Mouse (Mus musculus): Measurements from ENCODE around the gene Zfp691. TPM values are rescaled to one million over a fixed set of nuclear protein-coding genes. Genes with fewer than 3 reads are reported as not detected.
A peak's percentile ranks its signal among the peaks of the same experiment; 100 is the strongest.

Gene Zfp691
- total and polyA plus RNA-seq, 3 experiments: 6.7 to 9.9 TPM; not detected in 1

GRCm38 (mm10) chr4:119157891-119158290 is 16.1 kb downstream of the Zfp691 start:
- peaks cover 4 to 8% of the 10 kb centered on the region in 2 experiments; a peak in 3 of 4 replicates for H3K27me3 ChIP-seq (ENCODE audit: control insufficient read depth in 1 of 2, insufficient read depth in 2 of 2, low read length in 2 of 2)
- TF ChIP-seq TCF12 (IDR thresholded peaks at IDR 0.05; ENCODE audit: low read depth, low read length) (no peak), GATA1 (IDR thresholded peaks at IDR 0.05; ENCODE audit: low read depth, low read length) (no peak), NRF1 (IDR thresholded peaks at IDR 0.05; ENCODE audit: insufficient read depth, low read depth, low read length, poor library complexity, severe bottlenecking) (no peak), EP300 (IDR thresholded peaks at IDR 0.05; ENCODE audit: low read depth in 1 of 2, low read length in 2 of 2) (no peak)
- no peak overlapping the region for H3K9ac ChIP-seq (ENCODE audit: control insufficient read depth, low read depth, low read length, poor library complexity, severe bottlenecking)
- no peaks in the 10 kb centered on the region for H3K4me1 ChIP-seq (ENCODE audit: control insufficient read depth in 1 of 2, insufficient read depth in 2 of 2, low read length in 2 of 2)
- H3K79me2 ChIP-seq (ENCODE audit: control insufficient read depth, insufficient read depth, low read length, poor library complexity): no peaks in the 10 kb centered on the region
- no peak overlapping the region for H3K27ac ChIP-seq (ENCODE audit: control insufficient read depth, low read depth, low read length)
- no peak overlapping the region for H3K4me3 ChIP-seq (ENCODE audit: control insufficient read depth in 1 of 2, insufficient read depth in 1 of 2, low read depth in 2 of 2, low read length in 2 of 2)
- no peak for DNase-seq (ENCODE audit: low read depth, low spot score)
- H3K36me3 ChIP-seq (ENCODE audit: control insufficient read depth in 1 of 2, insufficient read depth in 2 of 2, low read length in 2 of 2): no peaks in the 10 kb centered on the region
- H3K9me3 ChIP-seq (replicated peaks; ENCODE audit: insufficient read depth, low read length): no peaks in the 10 kb centered on the region

- no peak overlapping the region for H3K27ac ChIP-seq (ENCODE audit: control insufficient read depth, low read depth, low read length)
- DNase-seq (ENCODE audit: low read depth, low spot score): peak; percentile 81
- H3K4me1 ChIP-seq (ENCODE audit: control insufficient read depth in 1 of 2, insufficient read depth in 2 of 2, low read length in 2 of 2): no peaks in the 10 kb centered on the region
- H3K9ac ChIP-seq (ENCODE audit: control insufficient read depth, low read depth, low read length, poor library complexity, severe bottlenecking): no peak overlapping the region
- H3K9me3 ChIP-seq (replicated peaks; ENCODE audit: insufficient read depth, low read length): no peaks in the 10 kb centered on the region
- H3K79me2 ChIP-seq (ENCODE audit: control insufficient read depth, insufficient read depth, low read length, poor library complexity): no peaks in the 10 kb centered on the region
- no peak overlapping the region for H3K4me3 ChIP-seq (ENCODE audit: control insufficient read depth in 1 of 2, insufficient read depth in 1 of 2, low read depth in 2 of 2, low read length in 2 of 2)
- no peak for TF ChIP-seq GABPA (IDR thresholded peaks at IDR 0.05; ENCODE audit: low read depth, low read length)
- TF ChIP-seq CTCF (IDR thresholded peaks at IDR 0.05 in 2 of 3, conservative IDR thresholded peaks at IDR 0.05 in 1 of 3; ENCODE audit: control insufficient read depth in 1 of 3, insufficient read depth in 1 of 3, low read depth in 2 of 3, low read length in 3 of 3, poor library complexity in 1 of 3, severe bottlenecking in 1 of 3): peak; percentile 70 to 78 (median 72)
- TF ChIP-seq EP300 (IDR thresholded peaks at IDR 0.05; ENCODE audit: low read depth in 1 of 2, low read length in 2 of 2): no peak
- peak; percentile 55 for TF ChIP-seq ZC3H11A (IDR thresholded peaks at IDR 0.05; ENCODE audit: low read depth, low read length)
- no peak for TF ChIP-seq SIN3A (IDR thresholded peaks at IDR 0.05; ENCODE audit: low read length)
- TF ChIP-seq MAX (IDR thresholded peaks at IDR 0.05; ENCODE audit: low read length): no peak
- TF ChIP-seq SMC3 (IDR thresholded peaks at IDR 0.05; ENCODE audit: low read depth, low read length): peak; percentile 68
- TF ChIP-seq GATA1 (IDR thresholded peaks at IDR 0.05; ENCODE audit: low read depth, low read length): peak; percentile 17; the same call in 1 of the 2 replicates
- TF ChIP-seq RAD21 (IDR thresholded peaks at IDR 0.05; ENCODE audit: low read depth, low read length): peak; percentile 63
- TF ChIP-seq MYB (IDR thresholded peaks at IDR 0.05; ENCODE audit: low read depth, low read length): no peak
- peaks cover 5 to 8% of the 10 kb centered on the region in 2 experiments; a peak in 3 of 4 replicates for H3K27me3 ChIP-seq (ENCODE audit: control insufficient read depth in 1 of 2, insufficient read depth in 2 of 2, low read length in 2 of 2)
- no peaks in the 10 kb centered on the region for H3K36me3 ChIP-seq (ENCODE audit: control insufficient read depth in 1 of 2, insufficient read depth in 2 of 2, low read length in 2 of 2)
Measured at GRCm38 (mm10) chr4:119157186-119157585, 16.8 kb downstream of the Zfp691 start.

- H3K79me2 ChIP-seq (ENCODE audit: control insufficient read depth, insufficient read depth, low read length, poor library complexity): no peaks in the 10 kb centered on the region
- no peak for DNase-seq (ENCODE audit: low read depth, low spot score)
- no peaks in the 10 kb centered on the region for H3K4me1 ChIP-seq (ENCODE audit: control insufficient read depth in 1 of 2, insufficient read depth in 2 of 2, low read length in 2 of 2)
- H3K9ac ChIP-seq (ENCODE audit: control insufficient read depth, low read depth, low read length, poor library complexity, severe bottlenecking): no peak overlapping the region
- no peaks in the 10 kb centered on the region for H3K9me3 ChIP-seq (replicated peaks; ENCODE audit: insufficient read depth, low read length)
- H3K27ac ChIP-seq (ENCODE audit: control insufficient read depth, low read depth, low read length): no peak overlapping the region
- no peak overlapping the region for H3K4me3 ChIP-seq (ENCODE audit: control insufficient read depth in 1 of 2, insufficient read depth in 1 of 2, low read depth in 2 of 2, low read length in 2 of 2)
- peaks cover 0 to 3% of the 10 kb centered on the region in 2 experiments; a peak in 2 of 4 replicates for H3K27me3 ChIP-seq (ENCODE audit: control insufficient read depth in 1 of 2, insufficient read depth in 2 of 2, low read length in 2 of 2)
- no peaks in the 10 kb centered on the region; a peak in 1 of 4 replicates for H3K36me3 ChIP-seq (ENCODE audit: control insufficient read depth in 1 of 2, insufficient read depth in 2 of 2, low read length in 2 of 2)
- TF ChIP-seq EP300 (IDR thresholded peaks at IDR 0.05; ENCODE audit: low read depth in 1 of 2, low read length in 2 of 2) (no peak), POLR2AphosphoS5 (IDR thresholded peaks at IDR 0.05; ENCODE audit: borderline replicate concordance, low read depth, low read length) (no peak), GATA1 (IDR thresholded peaks at IDR 0.05; ENCODE audit: low read depth, low read length) (peak; percentile 39; the same call in 1 of the 2 replicates), BHLHE40 (IDR thresholded peaks at IDR 0.05; ENCODE audit: borderline replicate concordance, low read depth, low read length) (no peak), MAX (IDR thresholded peaks at IDR 0.05; ENCODE audit: low read length) (no peak)
Measured at GRCm38 (mm10) chr4:119148741-119149140, 25.3 kb downstream of the Zfp691 start.
